Mouse (Mus musculus) liver, embryonic 14.5 days (tissue): Measurements from ENCODE around the gene Gm27027.

Experiments used
- CTCF ChIP-seq: IDR thresholded peaks from 2 replicates; pipeline ENCODE4 v1.5.1; 2016; ENCODE audit warnings: antibody characterized with exemption, low read depth, control low read depth
- EP300 ChIP-seq: IDR thresholded peaks from 2 replicates; pipeline ENCODE4 v1.6.1; 2016; ENCODE audit warnings: antibody characterized with exemption, low read depth

DNA sequence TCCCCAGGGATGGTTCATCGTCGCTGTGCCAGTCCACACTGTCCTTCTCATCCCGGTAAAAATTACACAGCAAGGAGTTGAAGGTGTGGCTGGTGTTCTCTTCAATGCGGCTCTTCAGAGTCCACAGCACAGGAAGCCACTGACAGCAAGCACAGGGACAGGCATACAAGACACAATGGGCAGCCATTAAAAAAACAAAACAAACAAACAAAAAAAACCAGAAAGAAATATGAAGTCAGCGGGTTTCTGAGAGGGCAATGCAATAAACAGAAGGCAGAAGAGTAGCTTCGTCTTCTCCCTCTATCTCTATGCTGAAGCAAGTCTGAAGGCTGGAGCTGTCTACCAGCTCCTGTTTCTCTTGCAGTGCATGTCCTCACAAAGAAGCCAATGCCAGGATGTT, at the start of gene Gm27027:
- no peak for TF ChIP-seq EP300
- no peak for TF ChIP-seq CTCF
